In genomic region chr17:3533425-3533824, GRCm38 (mm10) we compare ENCODE assay signal across 9 mouse cellular contexts. TPM values are rescaled to one million over a fixed set of nuclear protein-coding genes. Genes with fewer than 3 reads are reported as not detected.
A peak's percentile ranks its signal among the peaks of the same experiment; 100 is the strongest.
DNase-seq lines count a peak whose midpoint lies in the region; ATAC-seq and TF ChIP-seq lines count a peak whose summit lies in the region.
"Had no signal": no experiment of that assay in that cellular context is flagged by ENCODE, and none has a peak within 500 bp of the region (broad histone marks: within the 10 kb centered on the region; RNA-seq: fewer than 3 reads in every experiment).

No protein-coding gene starts in this region.

- H3K27ac ChIP-seq in forebrain, embryonic 14.5 days (ENCODE audit: low read depth, low read length): no peak overlapping the region
- no peak overlapping the region for H3K27ac ChIP-seq in forebrain, embryonic 12.5 days
- H3K27ac ChIP-seq in liver, embryonic 14.5 days: no peak overlapping the region
- no peak overlapping the region for H3K27ac ChIP-seq in liver, embryonic 12.5 days

- no peaks in the 10 kb centered on the region for H3K36me3 ChIP-seq in forebrain, embryonic 14.5 days (ENCODE audit: control insufficient read depth, insufficient read depth, low read length)
- H3K36me3 ChIP-seq in forebrain, embryonic 12.5 days (replicated peaks): peaks cover 4% of the 10 kb centered on the region; the same call in 1 of the 2 replicates
- no peaks in the 10 kb centered on the region for H3K36me3 ChIP-seq in liver, embryonic 14.5 days (replicated peaks; ENCODE audit: control insufficient read depth, insufficient read depth, low read depth)
- peaks cover 15% of the 10 kb centered on the region for H3K36me3 ChIP-seq in liver, embryonic 12.5 days

- ATAC-seq in forebrain, embryonic 14.5 days: peak; percentile 63; the same call in 1 of the 2 replicates
- ATAC-seq in forebrain, embryonic 12.5 days (ENCODE audit: low FRiP score): no peak
- no peak for ATAC-seq in liver, embryonic 14.5 days (ENCODE audit: insufficient read depth)
- no peak for ATAC-seq in liver, embryonic 12.5 days
- no peak for ATAC-seq in frontal cortex, adult (ENCODE audit: low TSS enrichment)

- 23% methylated on average over 1 of the region's 1 CpGs for WGBS in forebrain, embryonic 14.5 days
- WGBS in forebrain, embryonic 12.5 days: 30% methylated on average over 1 of the region's 1 CpGs
- WGBS in liver, embryonic 14.5 days (ENCODE audit: insufficient replicate concordance): 31% methylated on average over 1 of the region's 1 CpGs
- 19% methylated on average over 1 of the region's 1 CpGs for WGBS in liver, embryonic 12.5 days (ENCODE audit: insufficient replicate concordance)

- TF ChIP-seq EP300 in liver, embryonic 14.5 days (IDR thresholded peaks at IDR 0.05; ENCODE audit: low read depth): no peak

- no peaks in the 10 kb centered on the region for H3K4me1 ChIP-seq in forebrain, embryonic 14.5 days (ENCODE audit: control insufficient read depth, insufficient read depth, low read length)
- no peaks in the 10 kb centered on the region for H3K4me1 ChIP-seq in forebrain, embryonic 12.5 days
- peaks cover 0 to 7% of the 10 kb centered on the region in 2 experiments; a peak in 2 of 4 replicates for H3K4me1 ChIP-seq in liver, embryonic 14.5 days (replicated peaks; ENCODE audit: control insufficient read depth in 2 of 2, insufficient read depth in 2 of 2, low read length in 1 of 2)
- H3K4me1 ChIP-seq in liver, embryonic 12.5 days: peaks cover 13% of the 10 kb centered on the region

- no peak overlapping the region for H3K9ac ChIP-seq in forebrain, embryonic 14.5 days (ENCODE audit: low read length)
- H3K9ac ChIP-seq in forebrain, embryonic 12.5 days: no peak overlapping the region
- H3K9ac ChIP-seq in liver, embryonic 14.5 days (replicated peaks): no peak overlapping the region
- H3K9ac ChIP-seq in liver, embryonic 12.5 days: no peak overlapping the region

- DNase-seq in forebrain, embryonic 14.5 days (ENCODE audit: low spot score): peak; percentile 72
- DNase-seq in liver, embryonic 14.5 days (ENCODE audit: low read depth in 3 of 3, low spot score in 3 of 3): no peak
- peak; percentile 44 for DNase-seq in adipocyte (ENCODE audit: low spot score)
- DNase-seq in mesoderm, embryonic 11.5 days (ENCODE audit: low read depth, low spot score): peak; percentile 52
- no peak for DNase-seq in testis, postnatal 10 days (ENCODE audit: low spot score)

- no peak overlapping the region for H3K4me2 ChIP-seq in forebrain, embryonic 14.5 days (ENCODE audit: low read length)
- H3K4me2 ChIP-seq in forebrain, embryonic 12.5 days: no peak overlapping the region
- no peak overlapping the region for H3K4me2 ChIP-seq in liver, embryonic 14.5 days (ENCODE audit: low read depth)
- H3K4me2 ChIP-seq in liver, embryonic 12.5 days: no peak overlapping the region

- H3K4me3 ChIP-seq in forebrain, embryonic 14.5 days (ENCODE audit: low read depth, low read length): no peak overlapping the region
- H3K4me3 ChIP-seq in forebrain, embryonic 12.5 days (replicated peaks): no peak overlapping the region
- no peak overlapping the region for H3K4me3 ChIP-seq in liver, embryonic 14.5 days (ENCODE audit: insufficient read depth in 1 of 2, low read depth in 2 of 2, low read length in 2 of 2)
- no peak overlapping the region for H3K4me3 ChIP-seq in liver, embryonic 12.5 days
- H3K4me3 ChIP-seq: erythroblast, embryonic 14.5 days had no signal

- TF ChIP-seq CTCF in liver, embryonic 14.5 days (IDR thresholded peaks at IDR 0.05; ENCODE audit: low read depth): peak; percentile 45; the same call in 1 of the 2 replicates

- H3K27me3 ChIP-seq in forebrain, embryonic 14.5 days (replicated peaks; ENCODE audit: control insufficient read depth, insufficient read depth, low read length): no peaks in the 10 kb centered on the region
- H3K27me3 ChIP-seq in forebrain, embryonic 12.5 days: no peaks in the 10 kb centered on the region
- no peaks in the 10 kb centered on the region for H3K27me3 ChIP-seq in liver, embryonic 14.5 days (ENCODE audit: control insufficient read depth, insufficient read depth, low read length)
- H3K27me3 ChIP-seq in liver, embryonic 12.5 days (replicated peaks): no peaks in the 10 kb centered on the region

- no peaks in the 10 kb centered on the region for H3K9me3 ChIP-seq in forebrain, embryonic 14.5 days (replicated peaks; ENCODE audit: control insufficient read depth, low read length)
- H3K9me3 ChIP-seq in forebrain, embryonic 12.5 days: no peaks in the 10 kb centered on the region
- H3K9me3 ChIP-seq in liver, embryonic 14.5 days (ENCODE audit: control insufficient read depth, low read length): no peaks in the 10 kb centered on the region
- no peaks in the 10 kb centered on the region for H3K9me3 ChIP-seq in liver, embryonic 12.5 days (replicated peaks)

RNA-seq across cellular contexts. Expression of gene Cldn20, which starts 1.1 kb away (rescaled TPM):
- 0.84 and 0.94 TPM in 2 replicates for polyA plus RNA-seq in forebrain, embryonic 14.5 days (2014; fragmentation: Nextera tagmentation; extraction: Ambion mirVana)
- polyA plus RNA-seq in forebrain, embryonic 12.5 days (2016; fragmentation: Nextera tagmentation; extraction: Ambion mirVana): 0.32 TPM in 1 of 2 replicates, not detected in the other
- polyA plus RNA-seq in liver, embryonic 14.5 days (2012; rRNA removed): 0.09 and 0.13 TPM in 2 replicates
- 0.61 TPM in 1 of 2 replicates, not detected in the other for polyA plus RNA-seq in liver, embryonic 14.5 days (2014; fragmentation: Nextera tagmentation; extraction: Ambion mirVana)
- polyA plus RNA-seq in liver, embryonic 12.5 days (2016; fragmentation: Nextera tagmentation; extraction: Ambion mirVana): not detected in 2 replicates
- polyA plus RNA-seq: erythroblast, embryonic 14.5 days had no signal

RNA-seq across cellular contexts. Expression of gene Tfb1m, which starts 24.2 kb away (rescaled TPM):
- 14.7 and 16.0 TPM in 2 replicates for polyA plus RNA-seq in forebrain, embryonic 14.5 days (2014; fragmentation: Nextera tagmentation; extraction: Ambion mirVana)
- 17.4 and 18.4 TPM in 2 replicates for polyA plus RNA-seq in forebrain, embryonic 12.5 days (2016; fragmentation: Nextera tagmentation; extraction: Ambion mirVana)
- polyA plus RNA-seq in liver, embryonic 14.5 days (2012; rRNA removed): 6.7 and 9.8 TPM in 2 replicates
- 12.9 and 13.4 TPM in 2 replicates for polyA plus RNA-seq in liver, embryonic 14.5 days (2014; fragmentation: Nextera tagmentation; extraction: Ambion mirVana)
- 14.3 and 15.4 TPM in 2 replicates for polyA plus RNA-seq in liver, embryonic 12.5 days (2016; fragmentation: Nextera tagmentation; extraction: Ambion mirVana)

Comparison
In these comparisons a context has a peak if more than half of its experiments do, and no peak if none do; other contexts are left out.
1. DNase-seq: peak in forebrain, embryonic 14.5 days (single experiment), adipocyte (single experiment) and mesoderm, embryonic 11.5 days (single experiment); none in liver, embryonic 14.5 days (0 of 3) and testis, postnatal 10 days (single experiment).